Mouse (Mus musculus): ENCODE results near the gene Fxyd5. TPM values are rescaled to one million over a fixed set of nuclear protein-coding genes. Genes with fewer than 3 reads are reported as not detected.
A peak's percentile ranks its signal among the peaks of the same experiment; 100 is the strongest.

Gene Fxyd5
- total RNA-seq, 2 experiments from 2014 or later, result 29.3 to 30.8 TPM

DNA sequence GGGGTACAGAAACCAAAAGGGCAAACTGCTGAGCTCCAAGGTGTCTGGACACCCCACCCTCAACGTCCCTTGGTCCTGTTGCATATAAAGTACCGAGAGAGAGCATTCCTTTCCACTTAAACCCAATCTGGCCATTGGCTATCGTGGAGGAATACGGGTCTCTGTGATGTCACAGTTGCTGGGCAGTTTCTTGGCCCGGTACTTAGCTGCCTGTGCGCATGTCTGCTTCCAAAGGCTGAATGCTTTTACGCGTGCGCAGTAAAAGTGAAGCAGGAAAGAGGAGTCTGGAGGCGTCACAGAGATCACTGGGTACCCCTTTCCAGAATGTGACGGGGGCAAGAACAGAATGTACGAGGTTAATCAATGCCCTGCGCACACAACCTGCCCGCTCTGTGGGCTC, 27.2 kb upstream of the Fxyd5 start:
- no peak for DNase-seq
- intact Hi-C loops (cut with DNase I), result no loop called here

DNA sequence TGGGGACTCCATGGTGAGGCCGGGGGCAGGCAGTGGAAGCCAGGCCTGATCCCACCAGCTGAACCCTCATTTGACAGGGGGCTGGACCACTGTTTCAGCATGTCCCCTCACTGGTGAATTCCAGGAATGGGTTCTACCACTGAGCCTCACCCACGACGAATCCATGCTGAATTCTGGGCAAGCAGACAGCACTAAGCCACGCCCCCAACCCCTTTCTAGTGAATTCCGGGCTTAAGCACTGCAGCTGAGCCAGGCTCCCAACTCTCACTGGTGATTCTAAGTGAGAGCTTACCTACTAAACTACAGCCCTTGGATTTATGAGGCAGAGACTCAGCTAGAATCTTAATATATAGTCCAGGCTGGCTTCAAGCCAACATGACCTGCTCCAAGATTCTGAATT, 25.6 kb upstream of the Fxyd5 start:
- intact Hi-C loops (cut with DNase I), result no loop called here
- no peak for DNase-seq

- no peak for DNase-seq
- intact Hi-C loops (cut with DNase I), result no loop called here
Measured at GRCm38 (mm10) chr7:31063074-31063560, 20.8 kb upstream of the Fxyd5 start.

GRCm38 (mm10) chr7:31060621-31061010, 18.3 kb upstream of the Fxyd5 start:
- intact Hi-C loops (cut with DNase I), result loop anchor here (2.0 kb wide), 1 partner anchor 16 kb away; the partner anchor contains the start of gene Fxyd3
- DNase-seq, result no peak

- intact Hi-C loops (cut with DNase I), result loop anchor here (1.0 to 2.0 kb wide), 2 partner anchors 17 to 37 kb away; partner anchors contain the start of gene Fxyd3
- DNase-seq, result no peak
Measured at GRCm38 (mm10) chr7:31059919-31060620, 17.8 kb upstream of the Fxyd5 start.

DNA sequence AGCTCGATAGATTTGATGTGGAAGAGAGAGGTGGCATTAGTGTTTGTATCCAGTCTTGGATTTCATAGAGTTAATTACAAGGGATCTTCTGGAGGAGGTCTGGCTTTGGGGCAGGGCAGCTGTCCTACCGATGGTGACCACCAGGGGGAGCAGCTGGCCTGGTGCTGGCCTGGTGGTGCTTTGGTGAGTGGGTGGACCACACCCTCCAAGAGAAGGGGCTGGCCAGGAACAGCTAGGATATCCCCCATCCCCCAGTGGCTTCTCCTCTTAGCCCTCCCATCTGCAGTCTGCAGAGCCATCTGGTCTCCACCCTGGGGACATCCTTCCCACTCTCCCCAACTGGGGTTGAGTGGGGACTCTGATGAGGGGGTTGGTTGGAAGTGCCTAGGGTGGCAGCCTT, 16.8 kb upstream of the Fxyd5 start, which contains the start of gene Lgi4:
TSS of gene Lgi4 (plus strand) at position 235 of the 400 bp plus-strand sequence.
- peak; percentile 93 to 95 for DNase-seq
- intact Hi-C loops (cut with DNase I), result loop anchor here (1.0 kb wide), 1 partner anchor 38 kb away; no protein-coding TSS in a partner anchor

- no peak for DNase-seq
- intact Hi-C loops (cut with DNase I), result no loop called here
Measured at GRCm38 (mm10) chr7:31058211-31058610, 15.9 kb upstream of the Fxyd5 start.

DNA sequence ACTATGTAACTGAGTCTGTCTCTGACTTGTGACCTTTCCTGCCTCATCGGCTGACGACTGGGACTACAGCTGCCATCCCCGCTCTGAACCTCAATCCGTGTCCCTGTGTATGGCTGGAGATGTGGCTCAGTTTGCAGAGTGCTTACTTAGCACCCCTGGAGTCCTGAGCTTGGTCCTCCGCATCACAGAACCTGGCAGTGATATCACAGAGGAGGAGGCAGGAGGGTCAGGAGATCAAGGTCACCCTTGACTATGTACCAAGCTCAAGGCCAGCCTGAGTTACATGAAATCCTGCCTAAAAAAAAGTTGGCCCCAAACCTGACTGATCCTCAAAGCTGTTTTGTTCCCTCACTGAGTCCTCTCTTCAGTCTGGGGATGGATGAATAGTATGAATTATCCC, 15.4 kb upstream of the Fxyd5 start:
- intact Hi-C loops (cut with DNase I), result no loop called here

DNA sequence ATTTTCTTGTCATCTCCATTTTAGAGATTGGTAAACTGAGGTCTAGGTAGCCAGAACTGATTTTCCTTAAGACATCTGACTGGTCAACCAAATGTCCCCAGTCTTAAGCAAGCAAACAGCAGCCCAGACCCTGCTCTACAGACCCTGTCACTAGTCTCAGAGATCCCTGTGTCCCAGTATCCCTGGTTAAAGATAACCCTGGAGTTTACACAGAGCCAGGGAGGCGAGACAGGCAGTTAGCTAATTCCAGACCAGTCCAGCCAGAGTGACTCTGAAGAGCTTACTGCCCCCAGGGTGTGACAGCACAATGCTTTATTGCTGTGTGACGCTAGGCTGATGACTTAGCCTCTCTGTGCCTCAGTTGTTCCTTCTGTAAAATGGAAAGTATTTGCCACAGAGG, 14.8 kb upstream of the Fxyd5 start, which contains the start of gene Fxyd1:
TSS of gene Fxyd1 (minus strand) at position 129 of the 400 bp plus-strand sequence.
- intact Hi-C loops (cut with DNase I), result no loop called here

More for the DNA sequence above, 15.4 kb upstream of the Fxyd5 start:
- no peak for DNase-seq

DNA sequence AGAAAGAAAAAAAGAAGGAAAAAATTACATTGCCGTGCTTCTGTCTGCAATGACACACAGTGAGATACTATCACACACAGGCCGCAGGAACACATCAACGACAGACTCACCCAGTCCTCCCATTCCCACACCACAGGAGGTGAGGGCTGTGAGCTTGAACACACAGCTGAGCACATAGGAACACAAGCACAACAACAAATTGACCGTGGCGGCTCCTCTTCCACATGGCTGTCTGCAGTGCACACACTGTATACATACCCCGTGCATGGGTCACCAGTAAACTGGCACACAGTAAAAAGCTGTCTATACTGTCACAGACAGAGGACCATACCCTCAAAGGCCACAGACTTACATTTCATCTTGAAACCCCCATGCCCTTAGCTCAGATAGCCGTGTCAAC, 14.2 kb upstream of the Fxyd5 start:
- intact Hi-C loops (cut with DNase I), result no loop called here
- DNase-seq, result no peak

More for the DNA sequence above, 14.8 kb upstream of the Fxyd5 start, which contains the start of gene Fxyd1:
- no peak for DNase-seq

GRCm38 (mm10) chr7:31055883-31056282, 13.6 kb upstream of the Fxyd5 start:
- intact Hi-C loops (cut with DNase I), result no loop called here
- peak in 1 of 2 experiments; percentile 35 for DNase-seq

DNA sequence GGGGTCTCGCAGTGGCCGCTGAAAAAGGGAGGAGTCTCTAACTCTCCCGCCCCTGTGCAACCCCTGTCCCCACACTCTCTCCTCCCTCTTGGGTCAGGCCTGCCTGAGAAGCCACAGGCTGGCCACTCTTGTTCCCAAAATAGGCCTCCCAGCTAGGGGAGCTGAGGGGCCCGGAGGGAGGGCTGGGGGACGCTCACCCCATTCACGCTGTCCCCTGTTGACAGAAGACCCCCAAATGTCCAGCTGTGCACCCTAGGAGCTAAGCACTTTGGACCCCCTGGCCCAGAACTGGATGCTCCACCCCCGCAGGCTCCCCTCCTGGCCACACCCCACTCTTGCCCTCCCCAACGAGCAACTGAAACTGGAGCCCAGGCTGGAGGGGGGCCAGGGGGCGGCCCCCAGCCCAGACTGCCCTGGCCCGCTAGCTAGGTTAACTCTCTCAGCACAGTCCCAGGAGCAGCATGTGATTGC, 13.1 kb upstream of the Fxyd5 start:
- intact Hi-C loops (cut with DNase I), result no loop called here
- DNase-seq, result peak; percentile 81 to 91

DNA sequence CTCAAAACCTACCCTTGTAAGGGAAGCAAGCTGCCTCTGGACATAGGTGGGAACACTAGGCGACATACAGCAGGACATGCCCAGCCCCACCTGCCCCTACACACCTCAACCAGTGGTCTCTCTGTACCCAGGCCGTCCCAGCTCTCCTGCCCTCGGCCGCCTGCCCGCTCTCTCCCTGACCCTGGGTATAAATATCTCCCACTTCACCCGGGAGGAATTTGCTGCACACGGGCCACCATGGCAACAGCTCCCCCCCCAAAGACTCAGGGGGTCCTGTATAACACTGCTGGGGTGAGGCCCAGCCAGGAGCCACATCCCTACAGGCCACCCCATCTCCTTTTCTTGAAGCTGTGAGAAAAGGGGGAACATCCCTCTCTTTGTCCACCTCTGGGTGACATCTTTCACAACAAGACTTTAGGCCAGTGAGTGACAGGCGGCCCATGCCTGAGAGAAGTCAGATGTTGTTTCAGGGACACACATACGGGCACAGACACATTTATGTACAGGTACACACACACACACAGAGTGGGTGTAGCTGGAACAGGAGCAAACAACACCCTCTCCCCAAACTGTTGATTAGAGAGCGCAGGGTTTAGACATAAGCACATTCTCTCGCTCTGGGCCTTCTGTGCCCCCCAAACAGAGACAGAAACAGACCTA, 12.5 kb upstream of the Fxyd5 start:
- peak; percentile 58 to 69 for DNase-seq
- intact Hi-C loops (cut with DNase I), result loop anchor here (5.0 kb wide), 1 partner anchor 97 kb away; the partner anchor contains the start of gene Usf2

GRCm38 (mm10) chr7:31053882-31054447, 11.7 kb upstream of the Fxyd5 start:
- intact Hi-C loops (cut with DNase I), result loop anchor here (5.0 kb wide), 1 partner anchor 97 kb away; the partner anchor contains the start of gene Usf2
- peak in 1 of 2 experiments; percentile 43 for DNase-seq

- intact Hi-C loops (cut with DNase I), result loop anchor here (5.0 kb wide), 1 partner anchor 96 kb away; the partner anchor contains the start of gene Usf2
- peak in 1 of 2 experiments; percentile 48 for DNase-seq
Measured at GRCm38 (mm10) chr7:31052636-31053434, 10.6 kb upstream of the Fxyd5 start.

DNA sequence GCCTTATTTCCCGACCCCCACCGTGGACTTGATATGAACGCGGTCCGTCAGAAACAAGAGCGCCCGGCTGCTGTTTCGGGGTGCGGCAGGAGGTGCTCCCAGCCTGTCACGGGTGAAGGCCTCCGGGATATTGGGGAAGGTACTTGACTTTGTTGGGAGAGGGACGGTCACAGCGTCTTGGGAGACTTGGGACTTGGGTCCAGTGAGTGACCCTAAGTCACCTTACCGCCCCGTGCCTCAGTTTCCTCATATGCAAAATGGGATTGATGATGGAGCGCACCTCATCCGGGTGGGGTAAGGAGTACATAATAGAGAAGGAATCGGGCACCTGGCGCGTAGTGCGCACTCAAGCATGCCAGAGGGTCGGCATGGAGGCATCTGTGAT, 10.0 kb upstream of the Fxyd5 start:
- intact Hi-C loops (cut with DNase I), result loop anchor here (5.0 kb wide), 1 partner anchor 95 kb away; the partner anchor contains the start of gene Usf2
- DNase-seq, result no peak

- DNase-seq, result no peak
- intact Hi-C loops (cut with DNase I), result loop anchor here (2.0 to 5.0 kb wide), 2 partner anchors 77 to 94 kb away; partner anchors contain the start of gene Usf2
Measured at GRCm38 (mm10) chr7:31051321-31052021, 9.2 kb upstream of the Fxyd5 start, which contains the start of gene Fxyd7. Fxyd7 (minus strand) TSS chr7:31051467.

GRCm38 (mm10) chr7:31050921-31051320, 8.6 kb upstream of the Fxyd5 start:
- intact Hi-C loops (cut with DNase I), result loop anchor here (2.0 to 5.0 kb wide), 2 partner anchors 76 to 94 kb away; partner anchors contain the start of gene Usf2
- no peak for DNase-seq

DNA sequence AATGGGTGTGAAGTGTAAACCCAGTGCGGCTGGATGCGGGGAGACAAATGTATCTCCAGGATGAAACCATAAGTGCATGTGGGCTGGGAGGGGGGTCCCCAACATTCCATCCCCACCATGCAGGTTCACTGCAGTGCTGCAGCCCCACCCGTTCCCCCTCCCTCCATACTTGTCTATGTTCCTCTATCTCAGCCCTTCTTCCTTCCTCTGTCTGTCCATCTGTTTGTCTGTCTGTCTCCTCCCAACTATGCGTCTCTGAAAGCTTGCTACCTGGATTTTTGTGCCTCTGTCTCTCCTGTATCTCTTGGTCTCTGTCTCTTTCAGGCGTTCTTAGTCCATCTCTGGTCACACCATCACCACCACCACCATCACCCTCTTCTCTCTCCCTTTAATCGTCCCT, 8.2 kb upstream of the Fxyd5 start:
- intact Hi-C loops (cut with DNase I), result loop anchor here (2.0 to 5.0 kb wide), 2 partner anchors 76 to 93 kb away; partner anchors contain the start of gene Usf2
- no peak for DNase-seq
